Mouse (Mus musculus) ZHBTc4 (cell line): Measurements from ENCODE around the gene Rfwd3.
"Not testable (repeated sequence)": the region's sequence is repeated elsewhere in the genome, so short reads cannot be mapped to it uniquely, and the experiment has no call there.

Experiments used
- DNase-seq: peaks from one replicate; pipeline ENCODE4 v3.0.0-alpha.2; 2011; ENCODE audit warnings: low read depth, low spot score

Rfwd3 gene

GRCm38 (mm10) chr8:111290586-111290985 is 9.4 kb downstream of the Rfwd3 start:
- no peak for DNase-seq

GRCm38 (mm10) chr8:111285603-111286002 is 14.4 kb downstream of the Rfwd3 start:
- DNase-seq: no peak

GRCm38 (mm10) chr8:111282093-111282492 is 17.9 kb downstream of the Rfwd3 start:
- DNase-seq: no peak

- peak; percentile 26 for DNase-seq
Measured at GRCm38 (mm10) chr8:111268277-111268676, 31.7 kb downstream of the Rfwd3 start.

- not testable (repeated sequence) for DNase-seq
Measured at GRCm38 (mm10) chr8:111266161-111266560, 33.9 kb downstream of the Rfwd3 start.

GRCm38 (mm10) chr8:111264693-111265220 is 35.3 kb downstream of the Rfwd3 start:
- DNase-seq: no peak

GRCm38 (mm10) chr8:111261981-111262381 is 38.0 kb downstream of the Rfwd3 start:
- DNase-seq: no peak

- DNase-seq: no peak
Measured at GRCm38 (mm10) chr8:111260251-111260650, 39.8 kb downstream of the Rfwd3 start.

- no peak for DNase-seq
Measured at GRCm38 (mm10) chr8:111259408-111259741, 40.6 kb downstream of the Rfwd3 start.

- peak; percentile 96 for DNase-seq
Measured at GRCm38 (mm10) chr8:111258631-111259407, 41.2 kb downstream of the Rfwd3 start, which contains the start of gene Glg1. Gene Glg1, minus strand, starts transcription at chr8:111259216.

GRCm38 (mm10) chr8:111258010-111258630 is 41.9 kb downstream of the Rfwd3 start:
- no peak for DNase-seq

- no peak for DNase-seq
Measured at GRCm38 (mm10) chr8:111252487-111253112, 47.4 kb downstream of the Rfwd3 start.

GRCm38 (mm10) chr8:111250111-111250510 is 49.9 kb downstream of the Rfwd3 start:
- DNase-seq: no peak

- DNase-seq: no peak
Measured at GRCm38 (mm10) chr8:111248136-111248535, 51.9 kb downstream of the Rfwd3 start.

GRCm38 (mm10) chr8:111246864-111247263 is 53.2 kb downstream of the Rfwd3 start:
- DNase-seq: not testable (repeated sequence)

- no peak for DNase-seq
Measured at GRCm38 (mm10) chr8:111246287-111246830, 53.7 kb downstream of the Rfwd3 start.

GRCm38 (mm10) chr8:111237301-111237700 is 62.7 kb downstream of the Rfwd3 start:
- no peak for DNase-seq

- no peak for DNase-seq
Measured at GRCm38 (mm10) chr8:111233730-111234129, 66.3 kb downstream of the Rfwd3 start.

- no peak for DNase-seq
Measured at GRCm38 (mm10) chr8:111224153-111224552, 75.9 kb downstream of the Rfwd3 start.
